Mouse (Mus musculus) embryonic facial prominence, embryonic 14.5 days (tissue): ENCODE measurements around the gene Atp5mpl. TPM values are rescaled to one million over a fixed set of nuclear protein-coding genes. Genes with fewer than 3 reads are reported as not detected.
A peak's percentile ranks its signal among the peaks of the same experiment; 100 is the strongest.

ENCODE experiments used
- ATAC-seq: fragments of 200-750 bp; cut with Nextera tagmentation; 2 replicates; pipeline ENCODE4 v1.8.0; 2017; ENCODE audit warnings: low read depth, moderate number of reproducible peaks, moderate TSS enrichment
- DNase-seq: peaks from one replicate; pipeline ENCODE4 v3.0.0-alpha.2; 2015; ENCODE audit warnings: low spot score
- H3K27ac ChIP-seq: fragments of 300-500 bp; sonication (generic); replicated peaks from 2 replicates; pipeline ENCODE4 v1.5.1; 2014; ENCODE audit warnings: low read depth, mild to moderate bottlenecking, low read length, moderate library complexity
- H3K27me3 ChIP-seq: fragments of 300-500 bp; sonication (generic); replicated peaks from 2 replicates; pipeline ENCODE4 v1.6.1; 2014; ENCODE audit warnings: low read length; ENCODE audit not compliant: control insufficient read depth, insufficient read depth
- H3K36me3 ChIP-seq: fragments of 300-500 bp; sonication (generic); 2 replicates; pipeline ENCODE4 v1.6.1; 2014; ENCODE audit warnings: low read length, mixed read lengths; ENCODE audit not compliant: control insufficient read depth, insufficient read depth
- H3K4me1 ChIP-seq: fragments of 300-500 bp; sonication (generic); 2 replicates; pipeline ENCODE4 v1.6.1; 2014; ENCODE audit warnings: antibody characterized with exemption, low read length; ENCODE audit not compliant: control insufficient read depth, insufficient read depth
- H3K4me2 ChIP-seq: fragments of 300-500 bp; sonication (generic); 2 replicates; pipeline ENCODE4 v1.6.1; 2014; ENCODE audit warnings: low read depth, mild to moderate bottlenecking, low read length, moderate library complexity, mixed read lengths
- H3K4me3 ChIP-seq: fragments of 300-500 bp; sonication (generic); 2 replicates; pipeline ENCODE4 v1.5.1; 2014; ENCODE audit warnings: low read depth, mild to moderate bottlenecking, low read length
- H3K9ac ChIP-seq: fragments of 300-500 bp; sonication (generic); 2 replicates; pipeline ENCODE4 v1.6.1; 2014; ENCODE audit warnings: low read depth, mild to moderate bottlenecking, low read length, moderate library complexity, mixed read lengths
- H3K9me3 ChIP-seq: fragments of 300-500 bp; sonication (generic); 2 replicates; pipeline ENCODE4 v1.6.1; 2016; ENCODE audit warnings: low read length; ENCODE audit not compliant: control insufficient read depth
- WGBS: fragments of 180-500 bp; shearing (Covaris S2); extraction: QIAGEN DNeasy Blood & Tissue Kit; methylation state at CpG from one replicate; pipeline ENCODE4 v1.1.7; 2014; 5-methylcytosine and 5-hydroxymethylcytosine counted together
- polyA plus RNA-seq: library from polyadenylated mRNA; unstranded; fragments of >200 nt; fragmentation: Nextera tagmentation; extraction: Ambion mirVana; gene quantifications from 2 replicates; pipeline ENCODE4 v1.2.1, GENCODE M21; 2014

Atp5mpl gene
- 670 and 799 TPM in 2 replicates for polyA plus RNA-seq

DNA sequence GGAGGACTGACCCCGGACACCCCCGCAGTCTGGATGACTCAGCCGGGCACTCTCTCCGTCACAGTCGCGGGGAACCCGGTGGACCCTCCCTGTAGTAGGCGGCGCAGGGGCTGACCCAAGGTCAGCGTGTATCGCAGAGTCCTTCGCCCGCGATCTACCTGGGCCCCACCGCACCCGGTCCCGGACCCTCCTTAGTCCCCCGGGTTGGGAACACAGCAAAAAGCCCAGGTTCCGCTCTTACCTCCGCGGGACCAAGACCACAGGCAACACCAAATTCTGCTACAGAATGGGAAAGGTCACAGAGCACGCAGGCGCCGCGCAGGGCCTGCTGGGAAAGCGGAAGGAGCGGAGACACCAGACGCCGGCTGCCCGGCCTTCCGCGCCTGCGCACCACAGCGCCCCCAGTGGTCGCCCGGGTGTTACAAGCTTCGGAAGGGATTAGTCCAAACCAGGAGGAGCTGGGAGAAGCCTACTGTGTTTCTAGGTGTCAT is at the start of gene Atp5mpl:
TSS of gene Atp5mpl (minus strand) at position 295 of the 491 bp plus-strand sequence.
- WGBS: 0% methylated on average over 35 of the region's 37 CpGs
- H3K27ac ChIP-seq: peak within 1 kb of the TSS; percentile 50; the same call in 1 of the 2 replicates
- ATAC-seq: peak; percentile 94
- H3K27me3 ChIP-seq: no peaks in the 10 kb centered on the region
- H3K9ac ChIP-seq: peak within 1 kb of the TSS; percentile 95
- no peaks in the 10 kb centered on the region for H3K9me3 ChIP-seq
- peak within 1 kb of the TSS; percentile 84 for H3K4me3 ChIP-seq
- peak; percentile 95 for DNase-seq
- peaks cover 7% of the 10 kb centered on the region for H3K4me1 ChIP-seq
- peaks cover 9% of the 10 kb centered on the region for H3K36me3 ChIP-seq
- H3K4me2 ChIP-seq: peak within 1 kb of the TSS; percentile 90

DNA sequence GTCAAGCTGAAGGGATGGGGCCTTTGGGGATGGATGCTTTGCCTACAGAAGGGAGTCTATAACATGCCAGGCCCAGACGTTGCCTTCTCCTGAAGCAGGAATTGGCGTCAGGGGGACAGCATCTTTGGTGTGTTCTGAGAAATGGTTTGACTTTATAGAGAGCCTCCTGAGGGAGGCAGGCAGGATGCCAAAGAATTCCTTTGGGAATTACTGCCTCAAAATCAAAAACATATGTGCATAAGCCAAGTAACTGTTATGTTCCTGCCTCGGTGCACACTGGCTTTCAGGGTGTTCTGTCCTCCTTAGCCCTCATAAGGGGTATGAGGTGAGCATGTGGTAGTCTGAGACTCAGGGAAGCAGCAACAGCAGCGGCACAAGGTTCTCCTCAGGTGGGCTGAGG is 49.6 kb upstream of the Atp5mpl start:
- H3K4me3 ChIP-seq: no peak overlapping the region
- H3K9me3 ChIP-seq: peaks cover 11% of the 10 kb centered on the region; the same call in 1 of the 2 replicates
- 0 out of 2 replicates have a peak overlapping the region, but pooled peaks have one; percentile 15 for H3K27ac ChIP-seq
- H3K4me1 ChIP-seq: no peaks in the 10 kb centered on the region
- no peaks in the 10 kb centered on the region for H3K36me3 ChIP-seq
- H3K4me2 ChIP-seq: no peak overlapping the region
- ATAC-seq: no peak
- H3K9ac ChIP-seq: no peak overlapping the region
- WGBS: 35% methylated on average over 4 of the region's 4 CpGs
- DNase-seq: peak; percentile 32
- no peaks in the 10 kb centered on the region for H3K27me3 ChIP-seq

DNA sequence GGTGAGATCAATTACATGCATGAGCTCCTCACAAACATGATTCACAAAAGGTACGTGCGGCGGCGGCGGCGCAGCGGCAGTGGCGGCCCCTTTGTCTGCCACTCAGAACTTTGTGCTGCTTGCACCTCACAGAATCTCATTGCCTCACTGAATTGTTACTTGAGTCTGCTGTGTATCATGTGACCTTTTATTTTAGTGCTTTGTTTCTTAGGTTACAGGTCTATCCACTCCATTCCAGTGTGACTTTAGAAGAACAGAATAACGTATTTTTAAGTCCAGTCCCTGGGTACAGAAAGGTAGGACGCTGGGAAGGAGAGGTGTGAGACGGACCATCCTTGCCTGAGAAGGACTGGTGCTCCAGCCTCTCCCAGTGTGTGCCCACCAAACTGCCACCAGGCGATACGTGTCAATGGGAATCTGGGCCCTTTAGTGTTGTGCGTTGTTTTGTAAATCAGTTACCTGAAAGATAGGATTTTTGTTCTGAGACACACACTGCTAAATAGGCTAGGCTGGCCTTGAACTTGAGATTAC is 46.6 kb upstream of the Atp5mpl start:
- ATAC-seq: peak; percentile 74
- H3K9me3 ChIP-seq: peaks cover 4% of the 10 kb centered on the region; the same call in 1 of the 2 replicates
- 0 out of 2 replicates have a peak overlapping the region, but pooled peaks have one; percentile 31 for H3K27ac ChIP-seq
- H3K36me3 ChIP-seq: no peaks in the 10 kb centered on the region
- no peaks in the 10 kb centered on the region for H3K4me1 ChIP-seq
- no peaks in the 10 kb centered on the region for H3K27me3 ChIP-seq
- H3K4me3 ChIP-seq: peak overlapping the region; percentile 8; the same call in 1 of the 2 replicates
- peak; percentile 36 for DNase-seq
- H3K4me2 ChIP-seq: peak overlapping the region; percentile 45
- H3K9ac ChIP-seq: 0 out of 2 replicates have a peak overlapping the region, but pooled peaks have one; percentile 6
- WGBS: 25% methylated on average over 14 of the region's 14 CpGs

DNA sequence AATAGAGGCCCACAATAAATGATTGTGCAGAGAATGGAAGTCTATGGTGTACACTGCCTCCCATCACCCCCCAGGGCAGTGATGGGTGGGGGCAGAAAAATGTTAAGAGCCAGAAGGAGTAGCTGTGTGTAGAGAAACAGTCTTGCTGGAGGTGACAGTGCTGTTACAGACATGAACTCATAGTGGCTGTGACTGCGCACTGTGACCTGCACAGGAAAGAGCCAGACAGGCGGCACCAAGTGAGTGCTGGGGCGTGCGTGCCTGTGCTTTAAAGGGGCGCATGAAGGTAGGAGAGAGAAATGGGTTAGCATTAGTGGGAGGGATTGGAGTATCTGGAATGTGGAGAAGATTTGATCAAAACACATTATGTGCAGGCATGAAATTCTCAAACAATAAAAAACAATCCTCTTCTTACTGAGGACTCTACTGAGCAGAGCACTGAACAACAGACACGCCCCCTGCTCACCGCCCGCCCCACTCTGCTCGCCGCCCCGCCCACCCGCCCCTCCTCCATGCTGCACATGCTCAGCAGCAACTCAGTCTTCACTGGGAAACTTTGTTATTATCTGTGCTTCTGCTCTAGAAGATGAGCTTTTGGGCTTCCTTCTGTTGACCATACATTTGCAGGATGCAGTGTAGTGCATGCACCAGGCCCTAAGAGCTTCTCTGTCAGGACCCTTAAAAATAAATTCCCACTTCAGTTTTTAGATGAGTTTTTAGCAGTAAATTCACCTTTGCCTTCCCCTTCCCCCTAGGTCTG is 45.9 kb upstream of the Atp5mpl start:
- H3K27ac ChIP-seq: no peak overlapping the region
- peak; percentile 93 for ATAC-seq
- H3K4me2 ChIP-seq: peak overlapping the region; percentile 45
- 47% methylated on average over 8 of the region's 12 CpGs for WGBS
- H3K9me3 ChIP-seq: peaks cover 4% of the 10 kb centered on the region; the same call in 1 of the 2 replicates
- 0 out of 2 replicates have a peak overlapping the region, but pooled peaks have one; percentile 6 for H3K9ac ChIP-seq
- no peaks in the 10 kb centered on the region for H3K27me3 ChIP-seq
- H3K36me3 ChIP-seq: no peaks in the 10 kb centered on the region
- DNase-seq: peak; percentile 49
- no peaks in the 10 kb centered on the region for H3K4me1 ChIP-seq
- H3K4me3 ChIP-seq: peak overlapping the region; percentile 8; the same call in 1 of the 2 replicates

DNA sequence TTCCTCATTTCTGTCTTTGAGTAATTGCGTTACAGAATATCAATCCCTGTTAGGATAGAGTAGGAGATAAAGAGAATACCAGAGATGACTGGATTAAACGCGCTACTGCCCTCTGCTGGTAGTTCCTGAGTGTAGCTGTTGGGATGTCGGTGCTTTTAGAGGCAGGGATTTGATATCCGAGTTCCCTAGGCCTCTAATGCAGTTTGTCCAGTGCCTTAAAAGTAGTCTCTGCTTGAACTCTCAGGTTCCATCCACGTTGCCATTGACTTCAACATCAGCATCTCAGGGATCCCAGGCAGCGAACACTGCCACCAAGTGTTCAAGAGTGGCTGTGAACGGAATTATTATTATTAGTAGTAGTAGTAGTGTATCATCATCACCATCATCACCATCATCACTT is 34.4 kb upstream of the Atp5mpl start:
- Histone ChIP-seq H3K4me3 (no peak overlapping the region), H3K4me1 (no peaks in the 10 kb centered on the region), H3K27ac (no peak overlapping the region), H3K9me3 (no peaks in the 10 kb centered on the region), H3K9ac (no peak overlapping the region), H3K4me2 (no peak overlapping the region), H3K27me3 (no peaks in the 10 kb centered on the region), H3K36me3 (no peaks in the 10 kb centered on the region)
- ATAC-seq (0 out of 2 replicates have a peak, but pooled peaks have one; percentile 44), DNase-seq (peak; percentile 80)
- WGBS: 21% methylated on average over 8 of the region's 8 CpGs

DNA sequence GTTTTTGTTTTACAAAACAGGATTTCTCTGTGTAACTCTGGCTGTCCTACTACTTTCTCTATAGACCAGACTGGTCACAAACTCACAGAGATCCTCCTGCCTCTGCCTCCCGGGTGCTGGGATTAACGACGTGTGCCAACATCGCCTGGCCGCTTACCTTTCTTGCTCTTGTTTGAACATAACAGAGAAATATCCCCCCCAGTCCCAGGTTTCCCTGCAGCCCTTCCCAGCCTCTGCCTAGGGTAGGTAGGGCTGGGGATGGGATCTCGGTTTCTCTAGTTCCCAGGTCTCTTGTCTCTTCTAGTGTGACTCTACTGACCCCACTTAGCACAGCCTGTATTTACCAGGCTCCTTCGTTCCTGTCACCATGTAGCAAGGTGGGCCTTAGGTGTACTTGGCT is 33.0 kb upstream of the Atp5mpl start:
- WGBS: 90% methylated on average over 7 of the region's 7 CpGs
- no peak overlapping the region for H3K9ac ChIP-seq
- H3K9me3 ChIP-seq: no peaks in the 10 kb centered on the region
- no peaks in the 10 kb centered on the region for H3K36me3 ChIP-seq
- no peak overlapping the region for H3K4me2 ChIP-seq
- ATAC-seq (no peak), DNase-seq (no peak)
- H3K27ac ChIP-seq: no peak overlapping the region
- H3K27me3 ChIP-seq: no peaks in the 10 kb centered on the region
- H3K4me1 ChIP-seq: no peaks in the 10 kb centered on the region
- no peak overlapping the region for H3K4me3 ChIP-seq

DNA sequence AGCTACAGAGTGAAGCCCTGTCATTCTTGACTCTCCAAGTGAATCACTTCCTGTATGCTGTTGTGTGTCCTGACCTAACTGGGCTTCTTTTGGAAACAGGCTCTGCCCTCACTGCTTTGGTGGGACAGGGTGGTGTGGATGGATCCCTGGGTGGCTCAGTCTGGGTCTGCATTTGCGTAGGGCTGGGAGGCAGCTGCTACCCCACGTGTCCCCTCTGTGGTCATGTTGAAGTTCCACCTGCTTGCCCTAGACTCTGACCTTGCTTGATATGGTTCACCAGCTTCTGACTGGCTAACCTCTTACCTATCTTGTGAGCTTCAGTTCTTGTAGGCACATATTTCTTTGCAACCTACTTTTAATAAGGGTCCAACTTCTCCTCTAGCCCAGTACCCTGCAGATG is 28.4 kb upstream of the Atp5mpl start:
- Histone ChIP-seq H3K9ac (no peak overlapping the region), H3K36me3 (no peaks in the 10 kb centered on the region), H3K4me3 (no peak overlapping the region), H3K4me1 (no peaks in the 10 kb centered on the region), H3K9me3 (no peaks in the 10 kb centered on the region), H3K27me3 (no peaks in the 10 kb centered on the region), H3K4me2 (no peak overlapping the region), H3K27ac (no peak overlapping the region)
- 87% methylated on average over 2 of the region's 2 CpGs for WGBS
- no peak for DNase-seq
- no peak for ATAC-seq

DNA sequence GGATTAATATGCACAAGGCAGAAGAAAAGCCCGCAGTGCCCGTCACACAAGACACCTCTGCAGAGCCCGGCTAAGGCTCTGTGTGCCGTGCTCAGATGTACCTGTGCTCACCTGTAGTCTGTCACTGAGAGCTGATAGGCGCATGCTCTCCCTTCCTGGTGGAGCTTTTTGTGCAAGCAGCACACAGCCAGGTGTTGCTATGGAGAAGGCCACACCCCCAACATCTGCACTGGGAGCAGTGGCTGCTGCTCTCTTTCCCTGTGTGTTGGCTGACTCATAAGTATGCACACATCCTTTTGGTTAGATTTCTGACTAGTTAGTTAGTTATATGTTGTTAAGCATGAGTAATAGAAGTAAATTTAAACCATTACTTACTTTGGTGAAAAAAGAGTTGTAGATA is 25.8 kb upstream of the Atp5mpl start:
- no peak overlapping the region for H3K4me3 ChIP-seq
- no peaks in the 10 kb centered on the region for H3K9me3 ChIP-seq
- no peak for DNase-seq
- H3K27ac ChIP-seq: no peak overlapping the region
- no peaks in the 10 kb centered on the region for H3K36me3 ChIP-seq
- no peaks in the 10 kb centered on the region for H3K27me3 ChIP-seq
- H3K4me1 ChIP-seq: no peaks in the 10 kb centered on the region
- no peak for ATAC-seq
- H3K9ac ChIP-seq: no peak overlapping the region
- H3K4me2 ChIP-seq: no peak overlapping the region
- WGBS: 84% methylated on average over 5 of the region's 5 CpGs
